Mouse (Mus musculus): ENCODE results near the gene Naa11. TPM values are rescaled to one million over a fixed set of nuclear protein-coding genes. Genes with fewer than 3 reads are reported as not detected.

The Naa11 gene
- not detected for total RNA-seq (2023)

GRCm38 (mm10) chr5:97392160-97392559 is at the start of gene Naa11:
Naa11 (minus strand) TSS chr5:97392379.

Other genes starting within 250 kb of the Naa11 start
- not detected for gene Gk2, start 64.6 kb upstream of the Naa11 start, total RNA-seq (2023)

All from CD4-positive naive resting alpha-beta T cell, adult 57 days (primary cell).